Mouse (Mus musculus): ENCODE results near the gene Iffo2. TPM values are rescaled to one million over a fixed set of nuclear protein-coding genes. Genes with fewer than 3 reads are reported as not detected.

The Iffo2 gene
- polyA plus RNA-seq, 1 experiment from 2014 or later = 4.4 TPM

GRCm38 (mm10) chr4:139532081-139532480 is 1.7 kb downstream of the Iffo2 start:
- Histone ChIP-seq H3K4me3 (ENCODE audit: control insufficient read depth in 1 of 2, insufficient read depth in 1 of 2, low read depth in 1 of 2, low read length in 2 of 2) (no peak overlapping the region), H3K27ac (replicated peaks in 1 of 2; ENCODE audit: control insufficient read depth in 1 of 2, insufficient read depth in 1 of 2, low read depth in 2 of 2, low read length in 2 of 2) (no peak overlapping the region), H3K4me1 (ENCODE audit: control insufficient read depth in 2 of 2, insufficient read depth in 2 of 2, low read length in 2 of 2) (peaks cover 0 to 12% of the 10 kb centered on the region in 2 experiments; a peak in 1 of 4 replicates), H3K9ac (ENCODE audit: low read length) (no peak overlapping the region), H3K9me3 (ENCODE audit: control insufficient read depth, low read length) (no peaks in the 10 kb centered on the region), H3K4me2 (ENCODE audit: low read length) (no peak overlapping the region), H3K36me3 (ENCODE audit: control insufficient read depth, insufficient read depth, low read length) (no peaks in the 10 kb centered on the region), H3K27me3 (ENCODE audit: control insufficient read depth, insufficient read depth, low read length) (no peaks in the 10 kb centered on the region)
- no peak for ATAC-seq (ENCODE audit: insufficient number of reproducible peaks, insufficient read depth, low FRiP score, low read depth)
- WGBS = 88% methylated on average over 10 of the region's 10 CpGs

GRCm38 (mm10) chr4:139535127-139535695 is 4.9 kb downstream of the Iffo2 start:
- Histone ChIP-seq H3K4me1 (ENCODE audit: control insufficient read depth in 2 of 2, insufficient read depth in 2 of 2, low read length in 2 of 2) (peaks cover 0 to 12% of the 10 kb centered on the region in 2 experiments; a peak in 1 of 4 replicates), H3K36me3 (ENCODE audit: control insufficient read depth, insufficient read depth, low read length) (no peaks in the 10 kb centered on the region), H3K27me3 (ENCODE audit: control insufficient read depth, insufficient read depth, low read length) (no peaks in the 10 kb centered on the region), H3K27ac (replicated peaks in 1 of 2; ENCODE audit: control insufficient read depth in 1 of 2, insufficient read depth in 1 of 2, low read depth in 2 of 2, low read length in 2 of 2) (peak overlapping the region; percentile 34 to 39), H3K9ac (ENCODE audit: low read length) (no peak overlapping the region), H3K4me2 (ENCODE audit: low read length) (no peak overlapping the region), H3K9me3 (ENCODE audit: control insufficient read depth, low read length) (no peaks in the 10 kb centered on the region), H3K4me3 (ENCODE audit: control insufficient read depth in 1 of 2, insufficient read depth in 1 of 2, low read depth in 1 of 2, low read length in 2 of 2) (no peak overlapping the region)
- peak; percentile 63; the same call in 1 of the 2 replicates for ATAC-seq (ENCODE audit: insufficient number of reproducible peaks, insufficient read depth, low FRiP score, low read depth)
- 40% methylated on average over 12 of the region's 12 CpGs for WGBS

GRCm38 (mm10) chr4:139535719-139536118 is 5.4 kb downstream of the Iffo2 start:
- WGBS = 50% methylated on average over 7 of the region's 7 CpGs

GRCm38 (mm10) chr4:139536706-139537105 is 6.4 kb downstream of the Iffo2 start:
- Histone ChIP-seq H3K4me3 (ENCODE audit: control insufficient read depth in 1 of 2, insufficient read depth in 1 of 2, low read depth in 1 of 2, low read length in 2 of 2) (no peak overlapping the region), H3K9ac (ENCODE audit: low read length) (no peak overlapping the region), H3K4me2 (ENCODE audit: low read length) (no peak overlapping the region), H3K36me3 (ENCODE audit: control insufficient read depth, insufficient read depth, low read length) (no peaks in the 10 kb centered on the region), H3K27ac (replicated peaks in 1 of 2; ENCODE audit: control insufficient read depth in 1 of 2, insufficient read depth in 1 of 2, low read depth in 2 of 2, low read length in 2 of 2) (no peak overlapping the region), H3K4me1 (ENCODE audit: control insufficient read depth in 2 of 2, insufficient read depth in 2 of 2, low read length in 2 of 2) (peaks cover 0 to 12% of the 10 kb centered on the region in 2 experiments; a peak in 1 of 4 replicates), H3K27me3 (ENCODE audit: control insufficient read depth, insufficient read depth, low read length) (no peaks in the 10 kb centered on the region), H3K9me3 (ENCODE audit: control insufficient read depth, low read length) (no peaks in the 10 kb centered on the region)
- 81% methylated on average over 9 of the region's 9 CpGs for WGBS
- ATAC-seq (ENCODE audit: insufficient number of reproducible peaks, insufficient read depth, low FRiP score, low read depth) = no peak

More at GRCm38 (mm10) chr4:139535719-139536118, 5.4 kb downstream of the Iffo2 start:
- Histone ChIP-seq H3K27me3 (ENCODE audit: control insufficient read depth, insufficient read depth, low read length) (no peaks in the 10 kb centered on the region), H3K9ac (ENCODE audit: low read length) (no peak overlapping the region), H3K27ac (replicated peaks in 1 of 2; ENCODE audit: control insufficient read depth in 1 of 2, insufficient read depth in 1 of 2, low read depth in 2 of 2, low read length in 2 of 2) (peak overlapping the region; percentile 34 to 39), H3K4me2 (ENCODE audit: low read length) (no peak overlapping the region), H3K4me3 (ENCODE audit: control insufficient read depth in 1 of 2, insufficient read depth in 1 of 2, low read depth in 1 of 2, low read length in 2 of 2) (no peak overlapping the region), H3K9me3 (ENCODE audit: control insufficient read depth, low read length) (no peaks in the 10 kb centered on the region), H3K4me1 (ENCODE audit: control insufficient read depth in 2 of 2, insufficient read depth in 2 of 2, low read length in 2 of 2) (peaks cover 0 to 12% of the 10 kb centered on the region in 2 experiments; a peak in 1 of 4 replicates), H3K36me3 (ENCODE audit: control insufficient read depth, insufficient read depth, low read length) (no peaks in the 10 kb centered on the region)
- peak; percentile 18; the same call in 1 of the 2 replicates for ATAC-seq (ENCODE audit: insufficient number of reproducible peaks, insufficient read depth, low FRiP score, low read depth)

GRCm38 (mm10) chr4:139540784-139541183 is 10.4 kb downstream of the Iffo2 start:
- Histone ChIP-seq H3K9ac (ENCODE audit: low read length) (no peak overlapping the region), H3K27ac (replicated peaks in 1 of 2; ENCODE audit: control insufficient read depth in 1 of 2, insufficient read depth in 1 of 2, low read depth in 2 of 2, low read length in 2 of 2) (no peak overlapping the region), H3K4me2 (ENCODE audit: low read length) (no peak overlapping the region), H3K9me3 (ENCODE audit: control insufficient read depth, low read length) (no peaks in the 10 kb centered on the region), H3K36me3 (ENCODE audit: control insufficient read depth, insufficient read depth, low read length) (no peaks in the 10 kb centered on the region), H3K27me3 (ENCODE audit: control insufficient read depth, insufficient read depth, low read length) (no peaks in the 10 kb centered on the region), H3K4me1 (ENCODE audit: control insufficient read depth in 2 of 2, insufficient read depth in 2 of 2, low read length in 2 of 2) (peaks cover 0 to 1% of the 10 kb centered on the region in 2 experiments; a peak in 1 of 4 replicates), H3K4me3 (ENCODE audit: control insufficient read depth in 1 of 2, insufficient read depth in 1 of 2, low read depth in 1 of 2, low read length in 2 of 2) (no peak overlapping the region)
- no peak for ATAC-seq (ENCODE audit: insufficient number of reproducible peaks, insufficient read depth, low FRiP score, low read depth)
- WGBS = 89% methylated on average over 7 of the region's 7 CpGs

- H3K27ac ChIP-seq (replicated peaks in 1 of 2; ENCODE audit: control insufficient read depth in 1 of 2, insufficient read depth in 1 of 2, low read depth in 2 of 2, low read length in 2 of 2) = no peak overlapping the region
- no peak overlapping the region for H3K9ac ChIP-seq (ENCODE audit: low read length)
- no peaks in the 10 kb centered on the region for H3K4me1 ChIP-seq (ENCODE audit: control insufficient read depth in 2 of 2, insufficient read depth in 2 of 2, low read length in 2 of 2)
- no peak overlapping the region for H3K4me2 ChIP-seq (ENCODE audit: low read length)
- no peaks in the 10 kb centered on the region for H3K9me3 ChIP-seq (ENCODE audit: control insufficient read depth, low read length)
- H3K36me3 ChIP-seq (ENCODE audit: control insufficient read depth, insufficient read depth, low read length) = no peaks in the 10 kb centered on the region
- H3K4me3 ChIP-seq (ENCODE audit: control insufficient read depth in 1 of 2, insufficient read depth in 1 of 2, low read depth in 1 of 2, low read length in 2 of 2) = no peak overlapping the region
- ATAC-seq (ENCODE audit: insufficient number of reproducible peaks, insufficient read depth, low FRiP score, low read depth) = no peak
- 69% methylated on average over 6 of the region's 6 CpGs for WGBS
- no peaks in the 10 kb centered on the region for H3K27me3 ChIP-seq (ENCODE audit: control insufficient read depth, insufficient read depth, low read length)
These were observed 15.4 kb downstream of the Iffo2 start for GRCm38 (mm10) chr4:139545791-139546190.

GRCm38 (mm10) chr4:139549448-139549847 is 19.1 kb downstream of the Iffo2 start:
- no peaks in the 10 kb centered on the region for H3K4me1 ChIP-seq (ENCODE audit: control insufficient read depth in 2 of 2, insufficient read depth in 2 of 2, low read length in 2 of 2)
- H3K36me3 ChIP-seq (ENCODE audit: control insufficient read depth, insufficient read depth, low read length) = no peaks in the 10 kb centered on the region
- H3K4me3 ChIP-seq (ENCODE audit: control insufficient read depth in 1 of 2, insufficient read depth in 1 of 2, low read depth in 1 of 2, low read length in 2 of 2) = no peak overlapping the region
- no peak overlapping the region for H3K9ac ChIP-seq (ENCODE audit: low read length)
- WGBS = 55% methylated on average over 7 of the region's 7 CpGs
- no peaks in the 10 kb centered on the region for H3K9me3 ChIP-seq (ENCODE audit: control insufficient read depth, low read length)
- no peak overlapping the region for H3K4me2 ChIP-seq (ENCODE audit: low read length)
- no peak overlapping the region for H3K27ac ChIP-seq (replicated peaks in 1 of 2; ENCODE audit: control insufficient read depth in 1 of 2, insufficient read depth in 1 of 2, low read depth in 2 of 2, low read length in 2 of 2)
- no peaks in the 10 kb centered on the region for H3K27me3 ChIP-seq (ENCODE audit: control insufficient read depth, insufficient read depth, low read length)
- ATAC-seq (ENCODE audit: insufficient number of reproducible peaks, insufficient read depth, low FRiP score, low read depth) = no peak

- WGBS = 86% methylated on average over 11 of the region's 11 CpGs
- Histone ChIP-seq H3K36me3 (ENCODE audit: control insufficient read depth, insufficient read depth, low read length) (no peaks in the 10 kb centered on the region), H3K4me3 (ENCODE audit: control insufficient read depth in 1 of 2, insufficient read depth in 1 of 2, low read depth in 1 of 2, low read length in 2 of 2) (no peak overlapping the region), H3K27me3 (ENCODE audit: control insufficient read depth, insufficient read depth, low read length) (no peaks in the 10 kb centered on the region), H3K9ac (ENCODE audit: low read length) (no peak overlapping the region), H3K27ac (replicated peaks in 1 of 2; ENCODE audit: control insufficient read depth in 1 of 2, insufficient read depth in 1 of 2, low read depth in 2 of 2, low read length in 2 of 2) (0 out of 4 replicates have a peak overlapping the region, but pooled peaks of 1 of the 2 experiments have one; percentile 10), H3K4me2 (ENCODE audit: low read length) (no peak overlapping the region), H3K9me3 (ENCODE audit: control insufficient read depth, low read length) (no peaks in the 10 kb centered on the region), H3K4me1 (ENCODE audit: control insufficient read depth in 2 of 2, insufficient read depth in 2 of 2, low read length in 2 of 2) (peaks cover 2 to 4% of the 10 kb centered on the region in 2 experiments; a peak in 2 of 4 replicates)
- no peak for ATAC-seq (ENCODE audit: insufficient number of reproducible peaks, insufficient read depth, low FRiP score, low read depth)
These were observed 24.9 kb downstream of the Iffo2 start for GRCm38 (mm10) chr4:139555235-139555634.

All from heart, embryonic 14.5 days (tissue).